Mouse (Mus musculus) G1E (cell line): ENCODE results near the gene Gm5767.

ENCODE experiments used
- CTCF ChIP-seq: IDR thresholded peaks from 2 replicates; pipeline ENCODE4 v1.5.1; 2012; ENCODE audit warnings: low read depth, low read length, inconsistent platforms, mixed read lengths
- GATA2 ChIP-seq: IDR thresholded peaks from 2 replicates; pipeline ENCODE4 v1.6.1; 2012; ENCODE audit warnings: low read depth, low read length, inconsistent platforms, borderline replicate concordance

DNA sequence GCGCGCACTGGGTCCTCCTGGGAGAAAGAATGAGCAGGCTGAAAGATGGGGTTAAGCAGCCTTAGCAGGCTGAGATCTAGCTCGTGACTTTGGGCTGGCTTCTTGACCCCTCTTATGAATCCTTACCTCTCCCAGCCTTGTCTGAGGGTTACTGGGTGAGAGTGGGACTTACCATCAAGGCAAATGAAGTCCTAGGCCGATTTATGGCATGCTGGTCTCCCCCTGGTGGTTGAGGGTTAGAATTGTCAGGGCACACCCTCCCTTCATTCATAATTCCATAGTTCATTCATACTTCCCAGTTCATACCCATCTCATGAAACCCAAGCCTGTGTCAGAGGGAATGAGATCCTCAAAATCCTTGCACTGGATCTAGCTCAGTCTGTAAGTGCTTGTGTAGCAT is 3.8 kb upstream of the Gm5767 start:
- TF ChIP-seq CTCF (peak; percentile 93), GATA2 (no peak)
